Mouse (Mus musculus) cerebellum, adult 2 months (tissue): ENCODE results near the gene Spint2. TPM values are rescaled to one million over a fixed set of nuclear protein-coding genes. Genes with fewer than 3 reads are reported as not detected.
A peak's percentile ranks its signal among the peaks of the same experiment; 100 is the strongest.

Experiments used
- DNase-seq, 2 experiments: peaks; one replicate each; pipeline ENCODE4 v3.0.0; 2021
- H3K27ac ChIP-seq: fragments of 200-500 bp; 2 replicates; pipeline ENCODE4 v1.5.1; 2012; ENCODE audit warnings: low read length, control low read depth, inconsistent platforms; ENCODE audit not compliant: insufficient read depth
- H3K27me3 ChIP-seq: fragments of 200-500 bp; 2 replicates; pipeline ENCODE4 v1.6.1; 2012; ENCODE audit warnings: inconsistent platforms, mild to moderate bottlenecking, low read length, moderate library complexity; ENCODE audit not compliant: control insufficient read depth, insufficient read depth
- H3K4me1 ChIP-seq: fragments of 200-500 bp; 2 replicates; pipeline ENCODE4 v1.6.1; 2011; ENCODE audit warnings: low read length; ENCODE audit not compliant: control insufficient read depth, insufficient read depth
- H3K4me3 ChIP-seq: fragments of 200-500 bp; replicated peaks from 2 replicates; pipeline ENCODE3; 2011; ENCODE audit warnings: mild to moderate bottlenecking, low read depth, low read length, control low read depth; ENCODE audit not compliant: insufficient read depth
- CTCF ChIP-seq: fragments of 200-500 bp; IDR thresholded peaks from 2 replicates; pipeline ENCODE4 v1.5.1; 2011; ENCODE audit warnings: low read depth, mild to moderate bottlenecking, control low read depth, low read length, moderate library complexity, borderline replicate concordance; ENCODE audit not compliant: insufficient read depth
- POLR2A ChIP-seq: fragments of 200-500 bp; IDR thresholded peaks from 2 replicates; pipeline ENCODE4 v1.6.1; 2011; ENCODE audit warnings: low read length, control low read depth, borderline replicate concordance; ENCODE audit not compliant: insufficient read depth
- WGBS: fragments of 180-500 bp; shearing (Covaris S2); methylation state at CpG from one replicate; pipeline ENCODE4 v1.1.7; 2018; 5-methylcytosine and 5-hydroxymethylcytosine counted together
- polyA plus RNA-seq: library from polyadenylated mRNA; depleted of rRNA; stranded (reverse); fragments of >200 nt; gene quantifications from 2 replicates; pipeline ENCODE4 v1.2.3, GENCODE M21; 2012

Gene Spint2
- polyA plus RNA-seq, 1 experiment, result 46.2 TPM

GRCm38 (mm10) chr7:29236593-29236992 lies 45.1 kb downstream of the Spint2 start:
- DNase-seq, result no peak
- WGBS, result 85% methylated on average over 4 of the region's 4 CpGs

DNA sequence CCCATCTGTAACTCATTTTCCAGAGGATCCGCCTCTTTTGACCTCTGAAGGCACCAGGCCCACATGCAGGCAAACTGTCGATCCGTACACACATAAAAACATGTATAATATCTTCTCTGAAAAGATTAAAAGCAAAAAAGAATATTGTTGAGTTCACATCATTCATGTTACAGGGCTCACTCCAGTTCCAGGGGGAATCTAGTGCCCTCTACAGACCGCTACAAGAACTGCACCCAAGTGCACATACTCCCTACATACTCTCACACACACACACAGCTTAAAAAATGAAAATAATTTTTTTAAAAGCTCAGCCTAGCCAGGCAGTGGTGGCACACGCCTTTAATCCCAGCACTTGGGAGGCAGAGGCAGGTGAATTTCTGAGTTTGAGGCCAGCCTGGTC lies 47.1 kb downstream of the Spint2 start:
- WGBS, result 81% methylated on average over 5 of the region's 5 CpGs
- no peak for DNase-seq
- TF ChIP-seq POLR2A (no peak), CTCF (no peak)
- Histone ChIP-seq H3K4me1 (peaks cover 12% of the 10 kb centered on the region; the same call in 1 of the 2 replicates), H3K27ac (no peak overlapping the region), H3K27me3 (no peaks in the 10 kb centered on the region), H3K4me3 (no peak overlapping the region)

More at GRCm38 (mm10) chr7:29236593-29236992, 45.1 kb downstream of the Spint2 start:
- no peak overlapping the region for H3K27ac ChIP-seq
- H3K4me3 ChIP-seq, result no peak overlapping the region
- no peaks in the 10 kb centered on the region for H3K27me3 ChIP-seq
- TF ChIP-seq CTCF (no peak), POLR2A (no peak)
- H3K4me1 ChIP-seq, result peaks cover 20% of the 10 kb centered on the region

GRCm38 (mm10) chr7:29233745-29234144 lies 48.0 kb downstream of the Spint2 start:
- Histone ChIP-seq H3K4me3 (no peak overlapping the region), H3K4me1 (peaks cover 5% of the 10 kb centered on the region; the same call in 1 of the 2 replicates), H3K27me3 (no peaks in the 10 kb centered on the region), H3K27ac (no peak overlapping the region)
- WGBS, result 55% methylated on average over 6 of the region's 6 CpGs
- TF ChIP-seq POLR2A (no peak), CTCF (no peak)
- no peak for DNase-seq

DNA sequence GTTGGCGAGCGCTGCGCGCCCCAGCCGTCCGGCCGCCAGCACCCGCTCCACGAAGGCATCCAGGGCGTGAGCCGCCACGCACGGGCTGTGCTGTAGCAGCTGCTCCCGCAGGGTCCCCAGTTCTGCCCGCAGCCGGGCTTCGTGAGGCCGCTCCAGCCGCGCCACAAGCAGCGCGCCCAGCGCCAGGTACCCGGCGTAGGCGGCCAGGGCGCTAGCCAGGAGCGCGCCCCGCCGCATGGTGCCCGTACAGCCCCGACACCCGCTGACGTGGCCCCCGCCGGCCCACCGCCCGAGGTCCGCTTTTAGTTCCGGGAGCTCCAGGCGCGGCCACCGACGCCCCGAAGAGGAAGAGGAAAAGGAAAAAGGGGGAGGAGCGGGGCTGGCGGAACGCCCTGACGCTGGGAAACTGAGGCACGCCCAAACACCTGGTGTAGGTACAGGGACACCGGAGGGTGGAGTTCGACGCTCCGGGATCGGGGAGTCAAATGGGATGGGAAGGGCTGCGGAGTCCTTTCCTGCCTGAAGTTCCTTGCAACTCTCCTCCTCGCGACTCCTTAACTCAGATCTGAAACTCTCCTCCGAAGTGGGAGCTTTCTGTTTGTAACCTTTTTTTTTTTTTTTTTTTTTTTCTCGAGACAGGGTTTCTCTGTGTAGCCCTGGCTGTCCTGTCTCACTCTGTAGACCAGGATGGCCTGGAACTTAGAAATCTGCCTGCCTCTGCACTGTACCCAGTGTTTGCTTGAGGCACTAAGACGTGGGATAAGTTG lies 49.3 kb downstream of the Spint2 start, which contains the start of gene Kcnk6:
Gene Kcnk6, minus strand, starts transcription at position 269 of the 767 bp plus-strand sequence.
- WGBS, result 3% methylated on average over 62 of the region's 62 CpGs
- H3K4me1 ChIP-seq, result peaks cover 5% of the 10 kb centered on the region; the same call in 1 of the 2 replicates
- H3K4me3 ChIP-seq, result peak within 1 kb of the TSS; percentile 42
- DNase-seq, result no peak
- H3K27ac ChIP-seq, result no peak within 1 kb of the TSS
- no peak for TF ChIP-seq POLR2A
- no peak for TF ChIP-seq CTCF
- H3K27me3 ChIP-seq, result no peaks in the 10 kb centered on the region

- H3K4me3 ChIP-seq, result no peak overlapping the region
These were observed 50.2 kb downstream of the Spint2 start for GRCm38 (mm10) chr7:29231517-29231916.

DNA sequence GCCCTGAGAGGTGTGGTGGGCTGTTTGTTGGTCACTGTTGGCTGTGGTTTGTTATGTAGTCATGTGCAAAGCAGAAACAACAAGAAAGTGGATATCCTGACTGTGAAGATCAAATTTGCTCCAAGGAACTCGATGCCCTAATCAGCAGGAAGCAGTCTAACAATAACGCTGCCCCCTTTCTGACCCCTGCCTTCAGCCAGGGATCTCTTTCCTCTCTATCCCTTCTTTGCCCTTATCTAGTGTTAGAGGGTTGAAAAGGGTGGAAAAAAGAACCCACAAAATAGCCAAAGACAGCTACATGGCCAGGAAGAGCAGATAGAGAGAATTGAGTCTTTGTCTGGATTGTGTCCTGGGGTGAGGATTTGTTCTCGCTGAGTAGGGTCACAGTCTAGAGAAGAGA lies 51.2 kb downstream of the Spint2 start:
- WGBS, result 33% methylated on average over 3 of the region's 3 CpGs
- no peak for TF ChIP-seq POLR2A
- TF ChIP-seq CTCF, result no peak
- no peak for DNase-seq
- H3K4me1 ChIP-seq, result peaks cover 5% of the 10 kb centered on the region; the same call in 1 of the 2 replicates
- no peaks in the 10 kb centered on the region for H3K27me3 ChIP-seq
- H3K4me3 ChIP-seq, result no peak overlapping the region
- no peak overlapping the region for H3K27ac ChIP-seq

More at GRCm38 (mm10) chr7:29231517-29231916, 50.2 kb downstream of the Spint2 start:
- TF ChIP-seq CTCF, result no peak
- no peaks in the 10 kb centered on the region for H3K27me3 ChIP-seq
- H3K27ac ChIP-seq, result no peak overlapping the region
- DNase-seq, result no peak
- WGBS, result 64% methylated on average over 3 of the region's 3 CpGs
- H3K4me1 ChIP-seq, result peaks cover 5% of the 10 kb centered on the region; the same call in 1 of the 2 replicates

DNA sequence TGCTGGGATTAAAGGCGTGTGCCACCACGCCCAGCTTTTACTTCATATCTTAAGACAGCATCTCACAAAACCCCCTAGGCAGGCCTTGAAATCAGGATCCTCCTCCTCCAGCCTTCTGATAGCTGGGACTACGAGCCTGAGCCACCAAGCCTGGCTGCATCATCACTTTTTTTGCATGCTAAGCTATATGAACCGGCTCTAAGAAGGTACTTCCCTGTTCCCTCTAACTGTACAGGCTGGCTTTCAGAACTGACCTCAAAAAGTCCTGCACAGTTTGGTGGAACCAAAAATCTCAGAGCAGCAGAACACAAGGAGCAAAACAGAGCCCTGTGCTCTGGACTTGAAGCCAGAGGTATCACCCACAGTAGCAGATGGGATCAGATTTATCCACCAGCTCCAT lies 53.5 kb downstream of the Spint2 start:
- Histone ChIP-seq H3K4me3 (no peak overlapping the region), H3K4me1 (no peaks in the 10 kb centered on the region), H3K27me3 (no peaks in the 10 kb centered on the region; the same call in 1 of the 2 replicates), H3K27ac (no peak overlapping the region)
- TF ChIP-seq CTCF (no peak), POLR2A (no peak)
- 78% methylated on average over 4 of the region's 4 CpGs for WGBS
- DNase-seq, result no peak

DNA sequence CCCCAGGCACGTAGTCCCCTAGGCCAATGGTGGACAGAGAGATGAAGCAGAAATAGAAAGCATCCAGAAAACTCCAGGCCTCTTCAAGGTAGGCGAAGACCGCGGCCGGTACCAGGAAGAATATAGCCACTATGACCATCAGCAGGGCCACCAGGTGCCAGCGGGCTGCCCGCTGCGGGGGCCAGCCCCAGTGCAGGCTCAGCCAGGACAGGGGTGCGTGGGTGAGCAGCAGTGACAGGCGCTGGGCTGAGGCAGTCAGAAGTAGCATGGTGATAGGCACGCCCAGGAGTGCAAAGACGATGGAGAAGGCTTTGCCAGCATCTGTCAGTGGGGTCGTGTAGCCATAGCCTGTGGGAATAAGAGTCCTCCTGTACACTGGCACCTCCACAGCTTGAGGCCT lies 56.2 kb downstream of the Spint2 start:
- no peak overlapping the region for H3K4me3 ChIP-seq

More for the DNA sequence above, 56.2 kb downstream of the Spint2 start:
- WGBS, result 56% methylated on average over 13 of the region's 13 CpGs
- Histone ChIP-seq H3K27me3 (no peaks in the 10 kb centered on the region; the same call in 1 of the 2 replicates), H3K4me1 (no peaks in the 10 kb centered on the region), H3K27ac (no peak overlapping the region)
- TF ChIP-seq CTCF (no peak), POLR2A (no peak)
- DNase-seq, result no peak
